Mouse (Mus musculus) telencephalon, adult 2 months (tissue): Measurements from ENCODE around the gene Prkd1.

Experiments
- DNase-seq: peaks from one replicate; pipeline ENCODE4 v3.0.0-alpha.2; 2011; ENCODE audit warnings: low read depth, low spot score

The Prkd1 gene

DNA sequence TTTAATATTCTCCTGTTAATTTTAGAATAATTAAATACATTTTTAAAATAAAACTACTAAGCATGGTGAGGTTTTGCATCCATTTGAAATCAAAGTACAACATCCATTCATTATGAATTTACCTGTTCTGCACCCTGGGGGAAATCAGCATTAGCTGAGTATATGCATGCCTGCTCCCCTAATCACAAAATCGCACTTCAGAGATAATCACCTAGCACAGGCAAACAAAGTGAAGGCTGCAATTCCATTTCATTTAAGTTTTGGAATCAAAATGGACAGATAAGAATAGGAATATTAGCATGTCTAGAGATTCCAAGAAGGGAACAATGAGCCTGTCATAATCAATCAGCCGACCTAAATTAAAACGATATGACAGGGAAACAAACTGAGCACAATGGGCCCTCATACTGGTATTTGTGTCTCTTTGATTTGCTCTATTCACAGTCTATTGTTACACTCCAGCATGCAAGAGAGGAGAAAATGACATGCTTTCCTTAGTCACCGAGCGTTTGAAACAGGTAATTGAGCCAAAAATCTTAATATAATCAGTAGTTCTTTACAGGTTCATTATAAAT lies 218.7 kb downstream of the Prkd1 start:
- DNase-seq = no peak

DNA sequence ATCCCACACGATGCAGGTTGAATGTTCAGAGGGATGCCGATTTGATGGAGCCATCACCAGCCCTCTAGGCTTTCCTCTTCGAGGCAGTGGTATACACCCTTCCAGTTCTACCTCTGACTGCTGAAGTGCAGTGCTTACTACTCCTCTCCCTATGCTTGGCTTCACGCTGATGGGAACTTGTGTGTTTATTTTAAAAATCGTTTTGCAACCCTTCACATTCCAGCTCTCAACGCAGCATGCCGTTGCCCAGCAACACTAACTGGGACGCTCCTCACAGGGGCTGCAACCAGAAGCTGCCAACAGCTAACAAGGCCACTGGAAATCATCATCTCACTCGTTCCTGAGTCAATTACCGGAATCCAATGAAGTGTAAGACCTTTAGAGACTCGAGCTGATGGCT lies 296.5 kb downstream of the Prkd1 start:
- peak; percentile 38 for DNase-seq

DNA sequence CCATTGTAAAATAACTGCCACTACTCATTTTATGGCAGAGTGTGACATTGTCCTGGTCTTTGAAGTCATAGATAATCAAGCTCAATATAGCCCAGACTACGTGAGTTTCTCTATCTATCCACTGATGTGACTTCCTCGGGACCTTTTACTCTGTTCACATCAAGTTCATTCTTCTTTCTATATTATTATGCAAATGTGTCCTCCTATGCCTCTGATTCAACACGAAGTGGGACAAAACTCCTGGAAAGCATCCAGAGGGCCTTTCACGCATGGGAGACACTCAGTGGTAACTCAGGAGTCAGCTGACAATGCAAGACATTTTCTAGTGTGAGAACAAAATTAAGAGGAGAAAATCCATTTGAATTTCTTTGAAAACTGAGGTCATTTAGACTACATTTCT lies 315.7 kb downstream of the Prkd1 start:
- DNase-seq = no peak

DNA sequence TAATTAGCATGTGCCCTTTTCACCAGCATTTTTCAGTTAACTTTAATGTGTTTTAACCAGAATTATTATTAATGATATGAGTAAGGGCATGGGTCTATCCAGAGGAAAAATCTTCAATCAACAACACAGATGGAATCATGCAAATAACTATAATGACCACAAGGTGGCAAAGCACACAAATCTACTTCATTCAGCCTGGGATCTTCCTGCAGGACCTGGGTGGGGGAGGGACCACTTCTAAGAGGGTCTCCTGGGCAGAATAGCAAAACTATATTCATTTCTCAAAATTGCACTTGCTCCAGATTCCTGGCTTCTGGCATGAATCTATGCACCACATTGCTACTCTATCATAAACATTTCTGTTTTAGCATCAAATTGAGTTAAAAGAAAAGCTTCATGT lies 334.3 kb downstream of the Prkd1 start:
- peak; percentile 6 for DNase-seq

GRCm38 (mm10) chr12:50309276-50309675 lies 339.6 kb downstream of the Prkd1 start:
- DNase-seq = no peak

GRCm38 (mm10) chr12:50301334-50301733 lies 347.6 kb downstream of the Prkd1 start:
- DNase-seq = peak; percentile 38

DNA sequence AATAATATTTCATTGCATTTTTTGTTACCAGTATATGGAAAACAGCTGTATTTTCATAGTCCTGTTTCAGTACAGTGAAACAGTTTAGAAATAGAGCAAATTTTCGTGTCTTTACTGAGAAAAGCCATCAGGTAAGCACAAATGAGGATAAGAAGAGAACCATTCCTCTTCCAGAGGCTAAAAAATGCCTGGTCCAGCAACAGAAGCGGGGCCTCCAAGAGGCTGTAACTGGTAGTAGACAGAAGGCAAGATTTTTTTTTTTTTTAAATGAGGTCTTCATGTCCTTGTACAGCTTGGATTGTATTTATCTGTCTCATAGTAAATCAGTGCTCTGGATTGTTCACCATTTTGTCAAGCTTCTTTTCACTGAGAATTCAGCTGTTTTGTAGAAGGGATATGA lies 352.8 kb downstream of the Prkd1 start:
- DNase-seq = no peak

DNA sequence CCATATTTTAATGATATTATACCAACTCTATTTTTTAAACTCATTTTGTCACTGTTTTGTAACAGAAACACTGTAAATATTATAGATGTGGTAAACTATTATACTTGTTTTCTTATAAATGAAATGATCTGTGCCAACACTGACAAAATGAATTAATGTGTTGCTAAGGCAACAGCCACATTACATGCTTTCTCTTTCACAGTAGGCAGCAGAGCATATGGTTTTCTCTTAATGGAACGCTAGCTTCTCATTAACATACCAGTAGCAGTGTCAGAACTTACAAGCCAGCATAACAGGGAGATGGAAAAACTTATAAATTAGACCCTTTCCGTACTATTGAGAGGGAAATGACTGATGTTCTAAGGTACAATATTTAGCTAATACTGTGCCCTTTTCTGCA lies 353.3 kb downstream of the Prkd1 start:
- DNase-seq = peak; percentile 27

DNA sequence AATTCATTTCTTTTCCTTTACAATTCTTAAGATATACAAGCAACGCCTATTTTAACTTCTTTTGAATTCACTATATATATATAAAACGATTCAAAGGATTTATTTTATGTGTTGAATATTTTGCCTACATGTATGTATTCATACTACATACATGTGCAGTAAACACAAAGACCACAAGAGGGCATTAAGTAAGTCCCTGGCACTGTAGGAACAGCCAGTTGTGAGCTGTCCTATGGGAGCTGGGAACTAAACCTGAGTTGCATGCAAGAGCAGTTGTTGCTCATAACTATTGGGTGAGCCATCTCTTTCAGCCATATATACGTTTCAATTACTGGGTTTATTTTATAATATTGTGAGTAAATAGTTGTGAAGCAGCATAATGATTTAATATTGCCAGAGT lies 356.1 kb downstream of the Prkd1 start:
- no peak for DNase-seq
